Mouse (Mus musculus) retina, adult 2 months (tissue): ENCODE measurements around the gene Ccdc7b.
"Not testable (repeated sequence)": the region's sequence is repeated elsewhere in the genome, so short reads cannot be mapped to it uniquely, and the experiment has no call there.

Source experiments
- DNase-seq: peaks from one replicate; pipeline ENCODE4 v3.0.0-alpha.2; 2012; ENCODE audit warnings: low read depth, low spot score

The Ccdc7b gene

GRCm38 (mm10) chr8:129066834-129067233, at the start of gene Ccdc7b:
Gene Ccdc7b, plus strand, starts transcription at chr8:129067134.
- DNase-seq = not testable (repeated sequence)

- DNase-seq = not testable (repeated sequence)
Measured at GRCm38 (mm10) chr8:129065417-129065816, 1.5 kb upstream of the Ccdc7b start, which contains the start of gene Ccdc7a. Gene Ccdc7a, minus strand, starts transcription at chr8:129065517.

GRCm38 (mm10) chr8:129115761-129116160, 48.8 kb downstream of the Ccdc7b start:
- DNase-seq = not testable (repeated sequence)

- no peak for DNase-seq
Measured at GRCm38 (mm10) chr8:129131561-129131960, 64.6 kb downstream of the Ccdc7b start, which contains the start of gene Gm10999. Gene Gm10999, minus strand, starts transcription at chr8:129131661.

- no peak for DNase-seq
Measured at GRCm38 (mm10) chr8:129133475-129133874, 66.5 kb downstream of the Ccdc7b start.
